Mouse (Mus musculus) thymus, adult 2 months (tissue): ENCODE measurements around the gene Plaa. TPM values are rescaled to one million over a fixed set of nuclear protein-coding genes. Genes with fewer than 3 reads are reported as not detected.

Source experiments
- DNase-seq: peaks from one replicate; pipeline ENCODE4 v3.0.0; 2021
- H3K27ac ChIP-seq: fragments of 200-500 bp; 2 replicates; pipeline ENCODE4 v1.5.1; 2012; ENCODE audit warnings: low read length, control low read depth; ENCODE audit not compliant: control insufficient read depth, insufficient read depth
- H3K27me3 ChIP-seq: fragments of 200-500 bp; 2 replicates; pipeline ENCODE4 v1.6.1; 2012; ENCODE audit warnings: mild to moderate bottlenecking, low read length, moderate library complexity, mixed read lengths; ENCODE audit not compliant: control insufficient read depth, insufficient read depth
- H3K36me3 ChIP-seq: fragments of 200-500 bp; 2 replicates; pipeline ENCODE4 v1.6.1; 2012; ENCODE audit warnings: mild to moderate bottlenecking, low read length, moderate library complexity; ENCODE audit not compliant: control insufficient read depth, insufficient read depth
- H3K4me1 ChIP-seq: fragments of 200-500 bp; replicated peaks from 2 replicates; pipeline ENCODE4 v1.6.1; 2012; ENCODE audit warnings: low read length; ENCODE audit not compliant: control insufficient read depth, insufficient read depth
- H3K4me3 ChIP-seq: fragments of 200-500 bp; 2 replicates; pipeline ENCODE4 v1.5.1; 2012; ENCODE audit warnings: mild to moderate bottlenecking, low read length, control low read depth, moderate library complexity; ENCODE audit not compliant: control insufficient read depth, insufficient read depth
- CTCF ChIP-seq: fragments of 200-500 bp; IDR thresholded peaks from 2 replicates; pipeline ENCODE4 v1.5.1; 2012; ENCODE audit warnings: mild to moderate bottlenecking, control low read depth, low read length, moderate library complexity, borderline replicate concordance; ENCODE audit not compliant: control insufficient read depth, poor library complexity, insufficient read depth; ENCODE audit errors: extremely low read depth
- POLR2A ChIP-seq: fragments of 200-500 bp; IDR thresholded peaks from 2 replicates; pipeline ENCODE4 v1.6.1; 2012; ENCODE audit warnings: mild to moderate bottlenecking, low read length, control low read depth, moderate library complexity; ENCODE audit not compliant: control insufficient read depth, poor library complexity, insufficient read depth; ENCODE audit errors: extremely low read depth
- WGBS: fragments of 180-500 bp; shearing (Covaris S2); methylation state at CpG from one replicate; pipeline ENCODE4 v1.1.7; 2018; 5-methylcytosine and 5-hydroxymethylcytosine counted together
- polyA plus RNA-seq: library from polyadenylated mRNA; depleted of rRNA; stranded (reverse); fragments of >200 nt; gene quantifications from 2 replicates; pipeline ENCODE4 v1.2.3, GENCODE M21; 2012

The Plaa gene
- polyA plus RNA-seq, 1 experiment = 89.9 TPM

- Histone ChIP-seq H3K36me3 (no peaks in the 10 kb centered on the region), H3K27ac (no peak overlapping the region), H3K27me3 (no peaks in the 10 kb centered on the region), H3K4me3 (no peak overlapping the region), H3K4me1 (peaks cover 4% of the 10 kb centered on the region; the same call in 1 of the 2 replicates)
- WGBS = 88% methylated on average over 3 of the region's 3 CpGs
- no peak for TF ChIP-seq CTCF
- no peak for TF ChIP-seq POLR2A
- no peak for DNase-seq
These were observed 7.3 kb upstream of the Plaa start for GRCm38 (mm10) chr4:94610339-94610738.

GRCm38 (mm10) chr4:94605591-94605990, 2.5 kb upstream of the Plaa start:
- Histone ChIP-seq H3K4me1 (no peaks in the 10 kb centered on the region), H3K4me3 (no peak overlapping the region), H3K36me3 (no peaks in the 10 kb centered on the region), H3K27me3 (no peaks in the 10 kb centered on the region), H3K27ac (no peak overlapping the region)
- WGBS = 97% methylated on average over 2 of the region's 2 CpGs
- no peak for TF ChIP-seq CTCF
- TF ChIP-seq POLR2A = no peak
- DNase-seq = no peak

GRCm38 (mm10) chr4:94604452-94605019, 1.5 kb upstream of the Plaa start:
- H3K4me3 ChIP-seq = no peak overlapping the region
- no peaks in the 10 kb centered on the region for H3K36me3 ChIP-seq
- no peak for TF ChIP-seq POLR2A
- no peak for TF ChIP-seq CTCF
- WGBS = 97% methylated on average over 2 of the region's 2 CpGs
- no peaks in the 10 kb centered on the region for H3K27me3 ChIP-seq
- no peaks in the 10 kb centered on the region for H3K4me1 ChIP-seq
- no peak for DNase-seq
- no peak overlapping the region for H3K27ac ChIP-seq

GRCm38 (mm10) chr4:94602496-94603030, 481 bp downstream of the Plaa start:
- no peak for DNase-seq
- Histone ChIP-seq H3K27me3 (no peaks in the 10 kb centered on the region), H3K4me1 (no peaks in the 10 kb centered on the region), H3K27ac (no peak overlapping the region), H3K36me3 (no peaks in the 10 kb centered on the region), H3K4me3 (peak overlapping the region; percentile 91)
- WGBS = under 1% methylated on average over 33 of the region's 33 CpGs
- TF ChIP-seq POLR2A (no peak; the same call in 1 of the 2 replicates), CTCF (no peak)

- no peaks in the 10 kb centered on the region for H3K27me3 ChIP-seq
- H3K36me3 ChIP-seq = no peaks in the 10 kb centered on the region
- no peak overlapping the region for H3K4me3 ChIP-seq
- TF ChIP-seq POLR2A (no peak), CTCF (no peak)
- peak; percentile 7 for DNase-seq
- H3K4me1 ChIP-seq = no peaks in the 10 kb centered on the region
- WGBS = 90% methylated on average over 4 of the region's 4 CpGs
- H3K27ac ChIP-seq = no peak overlapping the region
These were observed 1.6 kb downstream of the Plaa start for GRCm38 (mm10) chr4:94601395-94601794.

GRCm38 (mm10) chr4:94592709-94593108, 10.3 kb downstream of the Plaa start:
- Histone ChIP-seq H3K4me1 (no peaks in the 10 kb centered on the region), H3K4me3 (no peak overlapping the region), H3K27me3 (no peaks in the 10 kb centered on the region), H3K36me3 (no peaks in the 10 kb centered on the region), H3K27ac (no peak overlapping the region)
- TF ChIP-seq CTCF (no peak), POLR2A (no peak)
- DNase-seq = no peak

GRCm38 (mm10) chr4:94591765-94592381, 11.2 kb downstream of the Plaa start:
- no peak for DNase-seq
- no peak overlapping the region for H3K27ac ChIP-seq
- no peaks in the 10 kb centered on the region for H3K36me3 ChIP-seq
- no peaks in the 10 kb centered on the region for H3K4me1 ChIP-seq
- H3K27me3 ChIP-seq = no peaks in the 10 kb centered on the region
- H3K4me3 ChIP-seq = no peak overlapping the region
- 86% methylated on average over 4 of the region's 4 CpGs for WGBS
- TF ChIP-seq POLR2A = no peak
- no peak for TF ChIP-seq CTCF
